Mouse (Mus musculus) E14TG2a.4 (cell line): ENCODE results near the gene Mgarp.

Source experiments
- CTCF ChIP-seq: conservative IDR thresholded peaks from 2 replicates; pipeline ENCODE4 v1.5.1; 2014; ENCODE audit warnings: low read length
- NANOG ChIP-seq: IDR thresholded peaks from 2 replicates; pipeline ENCODE4 v1.6.1; 2014; ENCODE audit warnings: borderline replicate concordance, low read length, mixed read lengths

GRCm38 (mm10) chr3:51371826-51372225 is 24.7 kb downstream of the Mgarp start:
- TF ChIP-seq CTCF (no peak), NANOG (no peak)
